Mouse (Mus musculus): ENCODE results near the gene Mvb12b.

Mvb12b gene

GRCm38 (mm10) chr2:33717821-33718351 lies 169.9 kb downstream of the Mvb12b start:
- no peak for DNase-seq

DNA sequence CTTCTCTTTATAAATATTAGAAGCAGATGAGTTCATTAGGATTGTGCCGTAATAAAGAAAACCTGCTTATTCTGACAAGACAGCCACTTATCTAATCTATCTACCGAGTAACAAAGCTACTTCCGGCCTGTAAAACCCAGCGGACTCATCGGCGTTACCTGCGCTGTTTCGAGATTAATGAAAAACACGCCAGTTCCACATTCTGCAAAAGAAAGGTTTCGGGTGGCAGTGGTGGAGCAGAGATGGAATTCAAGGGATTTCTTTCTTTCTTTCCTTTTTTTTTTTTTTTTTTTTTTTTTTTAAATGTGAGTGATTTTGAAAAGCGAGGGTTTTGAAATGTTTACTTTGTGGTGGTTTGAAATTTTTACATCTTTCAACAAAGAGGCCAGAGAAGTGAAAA lies 170.4 kb downstream of the Mvb12b start:
- no peak for DNase-seq

GRCm38 (mm10) chr2:33716878-33717277 lies 170.9 kb downstream of the Mvb12b start:
- no peak for DNase-seq

- DNase-seq = no peak
These were observed 172.8 kb downstream of the Mvb12b start for GRCm38 (mm10) chr2:33714932-33715331.

GRCm38 (mm10) chr2:33713580-33714260 lies 174.0 kb downstream of the Mvb12b start:
- no peak for DNase-seq

- no peak for DNase-seq
These were observed 174.9 kb downstream of the Mvb12b start for GRCm38 (mm10) chr2:33712811-33713210.

GRCm38 (mm10) chr2:33708831-33709230 lies 178.9 kb downstream of the Mvb12b start:
- no peak for DNase-seq

GRCm38 (mm10) chr2:33708096-33708495 lies 179.7 kb downstream of the Mvb12b start:
- DNase-seq = no peak

GRCm38 (mm10) chr2:33706403-33706802 lies 181.3 kb downstream of the Mvb12b start:
- DNase-seq = no peak

GRCm38 (mm10) chr2:33705687-33706320 lies 181.9 kb downstream of the Mvb12b start:
- no peak for DNase-seq

DNA sequence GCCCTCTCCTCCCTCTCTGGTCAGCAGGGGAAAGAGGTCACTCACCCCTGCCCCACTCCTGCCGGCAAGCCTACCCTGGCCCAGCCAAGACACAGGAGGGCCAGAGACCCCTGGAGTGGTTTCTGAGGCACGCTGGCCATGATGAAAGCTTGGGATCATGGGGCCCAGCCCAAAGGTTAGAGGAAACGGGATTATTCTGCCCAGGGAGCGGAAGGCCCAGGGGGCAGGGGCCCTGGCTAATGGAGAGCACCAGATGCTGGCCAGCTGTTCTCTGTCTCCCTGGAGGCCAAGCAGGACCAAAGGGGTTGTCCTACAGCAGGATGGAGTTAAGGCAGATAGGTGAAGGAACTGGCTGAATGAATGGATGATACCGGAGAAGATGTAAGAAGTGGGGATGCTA lies 184.5 kb downstream of the Mvb12b start:
- DNase-seq = no peak

DNA sequence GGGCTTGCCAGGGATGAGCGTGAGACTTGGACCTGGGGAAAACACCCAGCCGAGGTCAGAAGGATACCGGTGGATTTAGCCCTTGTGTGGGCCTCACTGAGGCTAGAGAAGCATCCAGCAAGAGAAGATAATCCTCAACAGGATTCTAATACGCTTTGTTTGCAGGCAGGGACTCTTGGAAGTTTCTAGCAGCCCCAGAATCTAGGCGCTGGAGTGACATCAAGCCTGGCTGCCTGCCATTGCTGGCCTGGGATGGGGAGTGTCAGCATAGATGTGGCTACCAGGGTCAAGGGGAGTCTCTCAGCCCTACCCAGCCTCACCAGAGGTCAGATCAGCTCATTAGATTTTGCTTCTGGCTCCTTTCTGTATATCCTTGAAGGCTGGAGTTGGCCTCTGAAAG lies 185.0 kb downstream of the Mvb12b start:
- no peak for DNase-seq

GRCm38 (mm10) chr2:33701446-33701815 lies 186.3 kb downstream of the Mvb12b start:
- no peak for DNase-seq

DNA sequence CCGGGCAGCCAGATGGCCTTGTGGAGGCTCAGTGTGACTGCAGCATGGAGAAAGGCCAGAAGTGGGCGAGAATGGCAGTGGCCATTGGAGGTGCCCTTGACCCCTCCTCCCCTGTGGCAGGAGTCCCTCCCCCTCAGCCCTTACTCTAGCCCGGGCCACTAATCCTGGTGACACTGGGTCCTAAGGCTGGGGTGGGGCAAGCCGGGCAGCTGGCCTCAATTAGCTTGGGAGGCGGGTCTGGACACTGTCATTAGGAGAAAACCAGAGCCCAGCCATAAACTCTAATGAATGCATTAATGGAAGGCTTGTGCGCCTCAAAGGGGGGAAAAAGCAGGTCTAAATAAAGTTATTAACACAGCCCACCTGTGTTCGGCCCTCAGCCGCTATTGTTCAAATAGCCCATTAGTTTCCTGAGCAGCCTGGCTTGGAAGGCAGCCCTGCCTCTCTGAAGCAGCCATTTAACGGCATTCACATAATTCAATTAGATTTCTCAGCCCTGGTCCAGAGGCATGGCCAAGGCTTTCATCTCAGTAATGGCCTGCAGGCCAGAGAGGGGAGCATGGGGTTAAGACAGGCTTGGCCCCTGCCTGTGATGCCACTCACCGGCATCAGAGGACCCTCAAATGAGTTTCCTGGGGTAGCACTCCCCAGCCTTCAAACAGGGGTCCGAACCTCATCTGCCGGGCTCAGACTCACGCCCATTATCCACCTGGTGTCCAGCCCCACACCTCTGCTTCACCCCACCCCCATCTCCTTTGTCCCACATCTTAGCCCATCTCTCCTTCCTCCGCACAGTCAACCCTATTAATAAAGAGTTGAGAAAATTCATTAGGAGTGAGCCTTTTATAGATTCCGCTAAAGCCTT lies 186.9 kb downstream of the Mvb12b start:
- no peak for DNase-seq

- no peak for DNase-seq
These were observed 188.8 kb downstream of the Mvb12b start for GRCm38 (mm10) chr2:33698898-33699297.

DNA sequence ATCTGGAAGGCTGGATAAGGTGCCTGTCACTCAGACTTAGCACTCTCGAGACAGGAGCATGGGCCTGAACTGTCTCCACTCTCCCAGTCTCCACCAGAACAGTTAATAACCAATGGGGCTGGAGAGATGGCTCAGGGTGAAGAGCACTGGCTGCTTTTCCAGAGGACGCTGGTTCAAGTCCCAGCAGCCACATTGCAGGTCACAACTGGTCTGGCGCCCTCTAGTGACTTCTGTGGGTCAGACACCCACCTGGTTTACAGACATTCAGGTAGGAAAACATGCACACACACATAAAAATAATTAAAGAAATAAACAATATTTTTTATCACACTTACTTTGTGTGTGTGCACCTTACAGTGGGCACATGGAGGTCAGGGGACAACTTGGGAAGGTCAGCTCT lies 191.3 kb downstream of the Mvb12b start:
- DNase-seq = no peak

DNA sequence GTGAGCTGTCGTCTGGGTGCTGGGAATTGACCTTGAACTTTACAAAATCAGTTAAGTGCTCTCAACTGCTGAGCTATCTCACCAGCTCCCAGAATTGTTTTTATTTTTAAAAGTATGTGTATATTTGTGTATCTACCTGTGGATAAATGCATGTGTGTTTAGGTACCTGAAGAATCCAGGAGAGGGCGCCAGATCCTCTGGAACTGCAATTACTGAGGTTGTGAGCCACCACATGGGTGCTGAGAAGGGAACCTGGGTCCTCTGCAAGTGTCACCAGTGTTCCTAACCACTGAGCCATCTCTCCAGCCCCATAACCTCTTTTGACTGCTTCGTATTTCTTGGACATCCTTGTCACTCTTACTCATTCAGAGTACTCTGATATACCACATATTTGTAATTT lies 193.8 kb downstream of the Mvb12b start:
- DNase-seq = no peak

DNA sequence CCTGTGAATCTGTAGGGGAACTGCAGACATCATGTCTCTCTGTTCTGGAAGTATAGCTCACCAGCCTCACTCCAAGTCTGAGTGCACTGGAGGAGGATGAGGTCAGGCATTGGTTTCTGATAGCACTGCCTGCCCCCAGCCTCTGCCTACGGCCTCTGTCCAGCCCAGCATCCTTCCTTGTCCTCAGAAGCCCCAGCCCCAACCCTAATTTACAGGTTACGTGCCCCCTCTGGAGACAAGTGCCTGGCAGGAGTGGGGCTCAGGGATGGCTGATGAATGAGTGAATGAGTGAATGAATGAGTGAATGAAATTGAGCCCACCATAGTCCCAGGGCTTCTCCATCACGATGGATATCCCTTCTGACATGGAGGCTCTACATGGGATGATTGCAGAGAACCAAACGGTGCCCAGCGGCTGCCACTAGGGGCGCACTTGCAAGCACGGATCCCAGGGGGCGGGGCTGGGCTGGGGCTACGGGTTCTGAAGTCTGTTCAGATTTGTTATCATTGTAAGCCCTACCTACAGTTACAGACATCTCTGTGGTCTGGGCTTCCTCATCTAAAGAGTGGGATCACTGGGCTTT lies 197.8 kb downstream of the Mvb12b start:
- DNase-seq = peak; percentile 74

DNA sequence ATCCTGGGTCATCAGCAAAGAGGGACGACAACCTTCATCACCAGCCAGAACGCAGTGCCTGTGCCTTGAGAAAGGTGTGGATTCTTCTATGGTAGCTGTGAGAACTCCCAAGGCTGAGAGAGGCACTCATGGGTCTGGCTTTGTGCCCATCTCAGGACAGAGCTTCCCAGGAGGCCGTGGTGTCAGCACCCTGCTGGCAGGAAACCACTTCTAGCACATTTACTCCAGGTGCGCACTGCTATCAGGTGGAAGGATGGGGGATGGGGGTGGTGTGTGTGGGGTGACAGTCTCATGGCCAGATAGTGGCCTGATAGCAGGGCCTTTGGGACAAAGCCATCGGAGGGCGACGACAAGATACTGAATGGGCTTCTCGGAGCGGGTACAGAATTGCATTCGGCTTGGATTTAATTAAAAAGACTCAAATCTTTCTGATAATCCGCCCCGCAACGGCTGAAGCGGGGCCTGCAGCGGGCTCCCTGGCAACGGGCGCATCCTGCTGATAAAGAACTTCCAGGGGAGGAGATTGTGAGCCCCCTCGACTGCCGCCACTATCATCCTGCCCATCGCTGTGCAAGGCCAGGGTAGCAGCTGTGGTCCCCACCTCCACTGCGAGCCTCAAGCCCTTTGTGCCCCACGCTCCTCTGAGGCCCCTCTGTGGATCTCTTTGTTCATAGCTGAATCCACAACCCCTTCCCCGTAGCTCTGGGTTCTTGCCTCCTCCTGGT lies 198.4 kb downstream of the Mvb12b start:
- DNase-seq = peak; percentile 37

GRCm38 (mm10) chr2:33683594-33683993 lies 204.2 kb downstream of the Mvb12b start:
- no peak for DNase-seq

DNA sequence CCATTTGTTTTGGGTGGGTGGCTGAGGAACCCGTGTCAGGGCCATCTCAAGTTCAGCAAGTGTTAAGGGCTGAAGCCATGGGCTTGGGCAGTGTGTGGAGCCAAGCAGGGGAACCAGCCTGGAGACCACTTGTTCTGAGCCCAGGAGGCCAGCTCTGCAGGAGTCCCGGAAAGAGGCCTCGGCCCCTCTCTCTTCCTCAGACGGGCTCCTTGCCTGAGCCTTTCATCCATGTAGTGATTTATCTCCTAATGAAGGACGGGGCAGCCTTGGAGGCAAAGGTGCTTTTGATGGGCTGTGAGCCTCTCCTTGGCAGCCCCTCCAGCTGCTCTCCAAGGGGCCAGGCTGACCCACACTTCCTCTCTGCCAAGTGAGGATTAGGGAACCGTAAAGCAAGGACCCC lies 204.7 kb downstream of the Mvb12b start:
- no peak for DNase-seq

DNA sequence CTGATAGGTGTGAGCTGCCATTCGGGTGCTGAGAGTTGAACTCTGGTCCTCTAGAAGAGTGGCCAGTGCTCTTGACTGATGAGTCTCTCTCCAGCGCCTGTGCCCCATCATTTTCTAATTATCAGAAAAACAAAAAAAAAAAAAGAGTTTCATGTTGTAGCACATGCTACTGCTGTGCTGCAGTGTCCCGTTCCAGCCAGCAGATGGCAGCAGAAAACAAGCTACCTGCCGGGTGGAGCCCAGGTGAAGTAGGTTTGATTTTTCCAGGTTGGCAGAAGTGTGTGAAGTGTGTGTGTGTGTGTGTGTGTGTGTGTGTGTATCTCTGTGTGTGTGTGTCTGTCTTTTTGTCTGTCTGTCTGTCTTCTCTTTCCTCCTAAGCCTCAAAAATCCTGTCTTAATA lies 205.5 kb downstream of the Mvb12b start:
- peak; percentile 75 for DNase-seq
